Mouse (Mus musculus) midbrain, embryonic 11.5 days (tissue): ENCODE measurements at regions not wholly inside any gene's neighbourhood (a gene's known extent, or its start where the extent isn't known, plus 50 kb on each side); places are given as distances from the start of the nearest gene placed in this dataset.

Source experiments
- ATAC-seq: fragments of 200-750 bp; cut with Nextera tagmentation; 2 replicates; pipeline ENCODE4 v1.8.0; 2017; ENCODE audit warnings: moderate TSS enrichment, moderate library complexity; ENCODE audit not compliant: low FRiP score
- DNase-seq: peaks from one replicate; pipeline ENCODE4 v3.0.0; 2015; ENCODE audit warnings: low spot score; ENCODE audit errors: missing footprints
- H3K27ac ChIP-seq: fragments of 300-500 bp; sonication (generic); 2 replicates; pipeline ENCODE4 v1.5.1; 2014; ENCODE audit warnings: low read depth, low read length
- H3K27me3 ChIP-seq: fragments of 300-500 bp; sonication (generic); 2 replicates; pipeline ENCODE4 v1.6.1; 2014; ENCODE audit warnings: mild to moderate bottlenecking, low read length, moderate library complexity, mixed read lengths; ENCODE audit not compliant: control insufficient read depth, insufficient read depth
- H3K36me3 ChIP-seq: fragments of 300-500 bp; sonication (generic); 2 replicates; pipeline ENCODE4 v1.6.1; 2014; ENCODE audit warnings: mild to moderate bottlenecking, low read length, moderate library complexity, mixed read lengths; ENCODE audit not compliant: control insufficient read depth, insufficient read depth
- H3K4me1 ChIP-seq: fragments of 300-500 bp; sonication (generic); 2 replicates; pipeline ENCODE4 v1.6.1; 2014; ENCODE audit warnings: low read length; ENCODE audit not compliant: control insufficient read depth, insufficient read depth
- H3K4me2 ChIP-seq: fragments of 300-500 bp; sonication (generic); 2 replicates; pipeline ENCODE4 v1.6.1; 2014; ENCODE audit warnings: mild to moderate bottlenecking, moderate library complexity
- H3K4me3 ChIP-seq: fragments of 300-500 bp; sonication (generic); 2 replicates; pipeline ENCODE4 v1.5.1; 2014; ENCODE audit warnings: low read depth, low read length
- H3K9ac ChIP-seq: fragments of 300-500 bp; sonication (generic); 2 replicates; pipeline ENCODE4 v1.6.1; 2014; ENCODE audit warnings: low read length
- H3K9me3 ChIP-seq: fragments of 300-500 bp; sonication (generic); 2 replicates; pipeline ENCODE4 v1.6.1; 2016; ENCODE audit warnings: low read length; ENCODE audit not compliant: control insufficient read depth
- WGBS: fragments of 180-500 bp; shearing (Covaris S2); extraction: QIAGEN DNeasy Blood & Tissue Kit; methylation state at CpG from one replicate; pipeline ENCODE4 v1.1.7; 2014; 5-methylcytosine and 5-hydroxymethylcytosine counted together

DNA sequence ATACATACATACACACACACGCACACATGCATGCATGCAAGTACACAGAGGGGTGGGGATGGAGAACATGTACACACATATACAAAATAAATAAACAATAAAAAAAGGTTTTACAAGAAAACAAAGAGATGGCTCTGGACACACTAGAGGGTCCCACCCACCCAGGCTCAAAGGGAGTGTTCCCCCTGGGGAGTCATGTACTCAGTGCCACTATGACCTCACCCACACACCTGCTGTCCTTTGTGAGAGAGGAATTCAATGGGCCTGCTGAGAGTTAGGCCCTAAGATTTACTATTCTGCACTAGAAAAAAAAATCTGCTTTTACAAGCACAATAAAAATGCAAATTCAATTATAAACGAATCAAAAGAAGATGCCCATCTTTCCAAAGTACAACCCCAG, 214.2 kb upstream of the Zdhhc25 start:
- Histone ChIP-seq H3K36me3 (no peaks in the 10 kb centered on the region), H3K9ac (no peak overlapping the region), H3K9me3 (no peaks in the 10 kb centered on the region), H3K27me3 (no peaks in the 10 kb centered on the region), H3K4me3 (no peak overlapping the region), H3K27ac (no peak overlapping the region), H3K4me2 (no peak overlapping the region), H3K4me1 (no peaks in the 10 kb centered on the region)
- ATAC-seq (no peak), DNase-seq (no peak)
- 76% methylated on average over 2 of the region's 2 CpGs for WGBS

DNA sequence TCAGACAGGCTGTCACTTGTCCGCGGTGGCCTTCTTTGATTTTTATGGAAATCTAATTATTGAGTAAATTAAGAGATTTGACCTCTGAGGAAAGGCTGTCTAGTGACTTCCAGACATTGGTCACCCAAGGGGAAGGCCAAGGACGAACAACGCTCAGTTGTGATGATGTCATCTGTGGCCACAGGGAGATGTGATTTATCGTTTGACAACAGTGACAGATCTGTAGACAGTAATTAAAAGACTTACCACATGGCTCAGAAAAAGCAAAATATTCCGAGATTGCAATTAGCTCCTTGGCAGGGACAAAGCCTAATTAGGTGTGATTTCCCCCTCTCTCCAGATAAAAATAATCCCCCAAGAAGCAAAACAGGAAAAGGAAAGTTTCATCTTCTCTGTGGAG, 213.4 kb upstream of the Zdhhc25 start:
- DNase-seq: no peak
- Histone ChIP-seq H3K4me3 (no peak overlapping the region), H3K4me2 (no peak overlapping the region), H3K9ac (no peak overlapping the region), H3K27me3 (no peaks in the 10 kb centered on the region), H3K9me3 (no peaks in the 10 kb centered on the region), H3K36me3 (no peaks in the 10 kb centered on the region), H3K27ac (no peak overlapping the region), H3K4me1 (no peaks in the 10 kb centered on the region)
- no peak for ATAC-seq
- WGBS: 84% methylated on average over 6 of the region's 6 CpGs

DNA sequence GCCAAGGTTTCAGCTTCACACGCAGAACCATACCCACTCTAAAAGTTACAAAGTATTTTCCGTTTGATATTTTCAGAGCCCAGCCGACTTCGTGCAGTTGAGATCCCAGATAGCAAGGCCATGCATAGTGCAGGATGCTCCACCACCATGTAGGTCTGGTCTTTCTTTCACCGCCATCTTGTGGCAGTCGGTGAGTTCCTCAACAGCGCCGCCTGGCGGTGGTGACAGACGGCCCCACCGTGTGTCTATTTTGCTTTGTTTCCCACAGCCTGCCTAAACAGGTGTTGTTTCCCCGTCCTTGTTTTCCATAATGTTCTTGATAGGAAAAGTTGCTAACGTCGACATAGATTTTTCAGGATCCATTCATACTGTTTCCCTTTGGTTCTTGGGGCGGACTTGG, 208.3 kb upstream of the Zdhhc25 start:
- Histone ChIP-seq H3K36me3 (no peaks in the 10 kb centered on the region), H3K4me2 (no peak overlapping the region), H3K9ac (no peak overlapping the region), H3K9me3 (no peaks in the 10 kb centered on the region), H3K4me1 (no peaks in the 10 kb centered on the region), H3K27ac (no peak overlapping the region), H3K27me3 (no peaks in the 10 kb centered on the region), H3K4me3 (no peak overlapping the region)
- ATAC-seq (no peak), DNase-seq (no peak)
- WGBS: 83% methylated on average over 15 of the region's 15 CpGs

DNA sequence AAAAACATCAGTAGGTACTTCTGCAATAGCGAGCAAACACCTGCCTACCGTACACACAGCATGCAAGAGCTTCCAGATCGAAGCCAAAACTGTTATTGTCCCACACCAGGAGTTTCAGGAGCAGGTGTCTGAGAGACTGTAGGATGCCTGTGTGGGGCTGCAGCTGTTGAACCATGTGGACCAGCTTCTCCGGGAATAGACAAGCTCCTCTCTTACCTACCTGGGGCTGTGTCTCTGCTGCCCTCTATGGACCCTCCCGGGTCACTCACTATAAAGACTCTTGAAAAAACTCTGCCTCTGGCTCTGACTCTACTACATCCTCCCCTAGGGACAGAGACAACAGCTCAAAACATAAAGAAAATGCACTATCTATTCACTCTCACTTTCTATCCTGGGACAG, 201.0 kb upstream of the Zdhhc25 start:
- H3K36me3 ChIP-seq: no peaks in the 10 kb centered on the region
- no peak overlapping the region for H3K9ac ChIP-seq
- no peak for DNase-seq
- 45% methylated on average over 5 of the region's 5 CpGs for WGBS
- no peaks in the 10 kb centered on the region for H3K4me1 ChIP-seq
- H3K27ac ChIP-seq: no peak overlapping the region
- H3K4me3 ChIP-seq: no peak overlapping the region
- no peaks in the 10 kb centered on the region for H3K9me3 ChIP-seq
- no peak for ATAC-seq
- no peaks in the 10 kb centered on the region for H3K27me3 ChIP-seq
- H3K4me2 ChIP-seq: no peak overlapping the region

DNA sequence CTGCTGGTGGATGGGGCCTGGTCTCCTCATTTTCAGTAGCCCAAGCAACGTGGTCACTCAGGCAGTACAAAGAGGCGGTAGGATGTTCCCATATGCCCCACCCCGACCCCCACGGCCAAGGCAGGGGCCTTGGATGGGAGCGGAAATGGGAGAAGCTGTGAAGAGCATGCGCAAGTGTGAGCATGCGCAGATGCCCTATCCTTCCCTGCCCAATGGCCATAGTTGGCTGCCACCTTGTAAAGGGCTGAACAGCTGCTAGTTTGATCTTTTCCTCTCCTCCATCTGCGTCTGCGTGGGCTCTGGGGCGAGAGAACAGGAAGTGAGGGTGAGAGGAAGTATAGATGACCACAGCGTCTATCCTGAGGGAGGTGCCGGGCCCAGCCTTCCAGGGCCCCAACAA, 200.1 kb upstream of the Zdhhc25 start:
- no peaks in the 10 kb centered on the region for H3K36me3 ChIP-seq
- H3K9ac ChIP-seq: no peak overlapping the region
- WGBS: 80% methylated on average over 12 of the region's 12 CpGs
- no peak for ATAC-seq
- no peaks in the 10 kb centered on the region for H3K27me3 ChIP-seq
- no peak overlapping the region for H3K4me3 ChIP-seq
- no peaks in the 10 kb centered on the region for H3K9me3 ChIP-seq
- no peak overlapping the region for H3K27ac ChIP-seq
- no peaks in the 10 kb centered on the region for H3K4me1 ChIP-seq
- H3K4me2 ChIP-seq: no peak overlapping the region
- no peak for DNase-seq

DNA sequence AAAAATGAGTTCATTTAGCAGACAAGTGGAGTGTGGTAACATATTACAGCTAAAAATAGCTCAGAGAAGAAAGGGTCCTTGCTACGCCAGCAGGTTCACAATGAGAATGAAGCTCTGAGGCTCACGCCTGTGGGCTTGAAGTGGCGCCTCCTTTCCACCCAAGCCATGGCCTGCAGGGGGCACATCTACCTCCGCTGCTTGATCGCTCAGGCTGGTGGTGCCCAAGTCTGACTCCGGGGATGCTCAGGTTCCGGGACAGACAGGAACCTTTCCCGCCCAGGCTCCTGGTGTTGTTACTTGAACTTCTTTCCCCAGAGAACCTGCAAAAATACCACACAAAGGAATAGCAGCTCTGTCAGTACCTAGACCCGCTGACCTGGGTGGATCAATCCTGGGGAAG, 199.3 kb upstream of the Zdhhc25 start:
- H3K27me3 ChIP-seq: no peaks in the 10 kb centered on the region
- no peak overlapping the region for H3K4me3 ChIP-seq
- ATAC-seq (no peak), DNase-seq (peak; percentile 84)
- H3K9ac ChIP-seq: no peak overlapping the region
- H3K9me3 ChIP-seq: no peaks in the 10 kb centered on the region
- no peaks in the 10 kb centered on the region for H3K4me1 ChIP-seq
- 61% methylated on average over 9 of the region's 9 CpGs for WGBS
- no peaks in the 10 kb centered on the region for H3K36me3 ChIP-seq
- H3K27ac ChIP-seq: no peak overlapping the region
- no peak overlapping the region for H3K4me2 ChIP-seq

DNA sequence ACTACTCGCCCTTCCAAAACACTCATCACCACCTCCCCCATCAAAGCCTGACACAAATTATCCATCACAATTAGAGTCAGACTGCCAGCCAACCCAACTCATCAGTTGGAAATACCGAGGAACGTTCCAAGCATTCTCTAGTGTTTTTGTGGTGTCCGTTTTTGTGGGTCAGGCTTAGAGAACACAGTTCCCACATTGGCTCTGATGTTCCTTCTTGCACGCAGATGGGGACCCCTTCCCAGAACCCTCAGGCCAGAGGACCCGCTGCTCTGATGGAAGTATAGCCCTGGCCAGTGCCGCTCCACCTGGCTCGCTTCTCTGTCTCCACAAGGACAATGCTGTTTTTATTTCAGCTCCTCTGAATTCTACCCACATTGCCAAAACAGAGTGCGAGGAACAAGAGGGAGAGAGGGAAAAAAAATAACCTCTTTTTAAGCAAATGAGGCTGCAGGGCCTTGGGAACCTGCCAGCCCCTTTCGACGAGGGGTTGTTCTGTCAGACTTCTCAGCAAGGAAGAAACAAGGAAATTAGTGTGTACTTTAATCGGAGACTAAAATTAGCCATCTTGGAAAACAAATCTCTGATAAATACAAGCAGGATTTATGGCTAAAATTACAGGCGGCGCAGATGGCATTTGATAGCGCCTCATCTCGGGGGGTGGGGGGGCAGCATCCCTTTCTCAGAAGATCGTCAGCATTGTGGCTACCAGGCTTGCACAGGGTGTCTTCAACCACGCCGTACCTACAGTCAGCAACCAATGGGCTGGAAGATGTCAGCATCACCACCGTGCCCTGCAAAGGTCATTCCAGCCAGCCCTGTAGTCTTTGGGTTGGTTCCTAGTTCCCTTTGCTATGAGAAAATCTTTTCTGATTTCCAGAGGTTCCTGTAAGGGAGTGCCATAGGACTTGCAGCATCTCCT, 191.4 kb upstream of the Zdhhc25 start:
- H3K27ac ChIP-seq: no peak overlapping the region
- DNase-seq (no peak), ATAC-seq (no peak)
- H3K9me3 ChIP-seq: peaks cover 3% of the 10 kb centered on the region; the same call in 1 of the 2 replicates
- H3K4me1 ChIP-seq: no peaks in the 10 kb centered on the region
- 88% methylated on average over 20 of the region's 20 CpGs for WGBS
- H3K27me3 ChIP-seq: no peaks in the 10 kb centered on the region
- H3K36me3 ChIP-seq: no peaks in the 10 kb centered on the region
- H3K4me3 ChIP-seq: no peak overlapping the region
- H3K4me2 ChIP-seq: no peak overlapping the region
- no peak overlapping the region for H3K9ac ChIP-seq

DNA sequence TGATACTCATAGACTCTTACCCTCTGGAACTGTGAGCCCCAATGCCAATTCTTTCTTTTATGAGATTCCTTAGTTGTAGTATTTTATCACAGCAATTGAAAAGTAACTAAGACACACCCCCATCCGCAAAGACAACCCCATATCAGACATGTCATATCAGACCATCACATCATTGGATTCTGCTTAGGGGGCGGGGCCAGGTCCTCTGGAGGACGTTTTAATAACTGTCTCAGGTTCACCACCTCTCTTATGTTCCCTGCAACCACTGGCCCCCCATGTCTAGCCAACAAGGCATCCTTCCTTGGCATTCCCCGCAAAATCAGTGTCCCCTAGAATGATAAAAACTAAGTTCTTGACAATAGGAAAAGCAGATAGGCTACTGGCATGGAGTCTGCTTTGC, 185.9 kb upstream of the Zdhhc25 start:
- Histone ChIP-seq H3K9me3 (peaks cover 3% of the 10 kb centered on the region; the same call in 1 of the 2 replicates), H3K4me3 (no peak overlapping the region), H3K4me2 (no peak overlapping the region), H3K36me3 (no peaks in the 10 kb centered on the region), H3K9ac (no peak overlapping the region), H3K4me1 (no peaks in the 10 kb centered on the region), H3K27ac (no peak overlapping the region), H3K27me3 (no peaks in the 10 kb centered on the region)
- no peak for DNase-seq
- WGBS: 76% methylated on average over 4 of the region's 4 CpGs
- no peak for ATAC-seq

DNA sequence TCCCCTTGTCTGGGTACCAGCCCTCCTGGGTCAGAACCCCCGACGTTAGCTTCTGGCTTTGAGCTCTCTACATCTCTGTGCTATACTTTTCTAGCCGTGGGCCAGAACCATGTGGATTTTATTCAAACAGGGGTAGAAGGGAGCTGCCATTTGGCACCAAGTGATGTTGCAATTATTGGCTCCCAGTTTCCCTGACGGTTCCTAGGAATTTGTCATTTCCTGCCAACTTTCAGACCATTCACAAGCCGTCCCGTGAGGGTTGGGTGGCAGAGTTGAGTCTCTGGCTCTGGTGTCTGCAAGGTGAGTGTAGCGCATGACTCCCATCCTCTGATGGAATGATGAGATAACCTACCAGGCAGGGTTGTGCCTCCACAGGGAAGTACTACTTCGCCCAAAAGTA, 181.2 kb upstream of the Zdhhc25 start:
- Histone ChIP-seq H3K27me3 (no peaks in the 10 kb centered on the region), H3K9ac (no peak overlapping the region), H3K4me2 (no peak overlapping the region), H3K9me3 (no peaks in the 10 kb centered on the region; the same call in 1 of the 2 replicates), H3K27ac (no peak overlapping the region), H3K4me3 (no peak overlapping the region), H3K4me1 (no peaks in the 10 kb centered on the region), H3K36me3 (no peaks in the 10 kb centered on the region)
- no peak for DNase-seq
- 78% methylated on average over 8 of the region's 8 CpGs for WGBS
- no peak for ATAC-seq
